Mouse (Mus musculus) bone marrow, adult 2 months (tissue): ENCODE results near the gene Rab5c.

Experiments used
- CTCF ChIP-seq: fragments of 200-500 bp; IDR thresholded peaks from 2 replicates; pipeline ENCODE4 v1.5.1; 2011; ENCODE audit warnings: low read length, control low read depth; ENCODE audit not compliant: control insufficient read depth, insufficient read depth
- POLR2A ChIP-seq: fragments of 200-500 bp; IDR thresholded peaks from 2 replicates; pipeline ENCODE4 v1.6.1; 2011; ENCODE audit warnings: low read depth, mild to moderate bottlenecking, control low read depth, low read length, borderline replicate concordance; ENCODE audit not compliant: control insufficient read depth

GRCm38 (mm10) chr11:100785774-100786173 lies 47.8 kb upstream of the Rab5c start:
- TF ChIP-seq POLR2A, result no peak
- no peak for TF ChIP-seq CTCF
